30 mouse cellular contexts compared by ENCODE assay signal in genomic region chr16:97328602-97329001, GRCm38 (mm10). TPM values are rescaled to one million over a fixed set of nuclear protein-coding genes. Genes with fewer than 3 reads are reported as not detected.
"Had no signal": no experiment of that assay in that cellular context is flagged by ENCODE, and none has a peak within 500 bp of the region (broad histone marks: within the 10 kb centered on the region; RNA-seq: fewer than 3 reads in every experiment).

No protein-coding gene starts in this region.

- H3K36me3 ChIP-seq: heart, embryonic 10.5 days; heart, embryonic 12.5 days; heart, embryonic 13.5 days; heart, embryonic 15.5 days; hindbrain, embryonic 10.5 days; hindbrain, embryonic 12.5 days; hindbrain, embryonic 13.5 days; hindbrain, embryonic 15.5 days; intestine, embryonic 15.5 days; kidney, embryonic 15.5 days had no signal

- H3K4me2 ChIP-seq: heart, embryonic 11.5 days; heart, embryonic 12.5 days; heart, embryonic 13.5 days; heart, embryonic 15.5 days; hindbrain, embryonic 12.5 days; hindbrain, embryonic 13.5 days; hindbrain, embryonic 14.5 days; hindbrain, embryonic 15.5 days; intestine, embryonic 15.5 days; kidney, embryonic 15.5 days had no signal

- H3K27me3 ChIP-seq: heart, embryonic 12.5 days; heart, embryonic 15.5 days; hindbrain, embryonic 12.5 days; hindbrain, embryonic 13.5 days; hindbrain, embryonic 15.5 days; intestine, embryonic 15.5 days; kidney, embryonic 15.5 days had no signal

- DNase-seq: heart, postnatal 10 days; heart, postnatal 14 days; heart, postnatal 36 days; heart, postnatal 4 days; kidney, adult 11 months; kidney, adult 18-20 months; kidney, adult 2 months; kidney, adult 8-10 months; kidney, adult 9 months; kidney, postnatal 10 days; kidney, postnatal 14 days; kidney, postnatal 25 days; kidney, postnatal 36 days; kidney, postnatal 4 days; layer of hippocampus, adult 9-11 months; layer of hippocampus, postnatal 36 days had no signal

- H3K4me3 ChIP-seq: heart, embryonic 10.5 days; heart, embryonic 12.5 days; heart, embryonic 13.5 days; heart, embryonic 15.5 days; hindbrain, embryonic 10.5 days; hindbrain, embryonic 12.5 days; hindbrain, embryonic 13.5 days; hindbrain, embryonic 15.5 days; intestine, embryonic 15.5 days; kidney, embryonic 15.5 days; layer of hippocampus, adult 2 months had no signal

RNA-seq across cellular contexts. Expression of gene Bace2, which starts 27.9 kb away (rescaled TPM):
- total RNA-seq: hematopoietic stem cell, adult 5-6 weeks had no signal
